28 mouse cellular contexts compared by ENCODE assay signal in genomic region chr10:79675346-79676035, GRCm38 (mm10). TPM values are rescaled to one million over a fixed set of nuclear protein-coding genes. Genes with fewer than 3 reads are reported as not detected.
DNase-seq lines count a peak whose midpoint lies in the region; ATAC-seq and TF ChIP-seq lines count a peak whose summit lies in the region.
"Had no signal": no experiment of that assay in that cellular context is flagged by ENCODE, and none has a peak within 500 bp of the region (broad histone marks: within the 10 kb centered on the region; RNA-seq: fewer than 3 reads in every experiment).

No protein-coding gene starts in this region.

- H3K4me1 ChIP-seq in heart, postnatal 0 days (ENCODE audit: control insufficient read depth, insufficient read depth), result 0 out of 2 replicates have a peak, but pooled peaks cover 2% of the 10 kb centered on the region
- H3K4me1 ChIP-seq in E14TG2a.4 (replicated peaks; ENCODE audit: low read depth, low read length) (peaks cover 77% of the 10 kb centered on the region), ES-E14 (ENCODE audit: control insufficient read depth in 2 of 2, insufficient read depth in 2 of 2, low read length in 2 of 2, poor library complexity in 1 of 2) (peaks cover 8 to 30% of the 10 kb centered on the region in 2 experiments; a peak in 3 of 4 replicates)

- H3K9me3 ChIP-seq in heart, postnatal 0 days (replicated peaks; ENCODE audit: control insufficient read depth, low read length), result no peaks in the 10 kb centered on the region
- H3K9me3 ChIP-seq in E14TG2a.4 (ENCODE audit: low read length), result no peaks in the 10 kb centered on the region
- no peaks in the 10 kb centered on the region for H3K9me3 ChIP-seq in ES-E14 (ENCODE audit: control insufficient read depth, insufficient read depth, low read depth, low read length)
- H3K9me3 ChIP-seq: hindbrain, embryonic 12.5 days; neural tube, embryonic 12.5 days had no signal

- H3K4me2 ChIP-seq in heart, postnatal 0 days (ENCODE audit: low read depth, low read length), result no peak overlapping the region
- H3K4me2 ChIP-seq: hindbrain, embryonic 12.5 days; neural tube, embryonic 12.5 days had no signal

- intact Hi-C loops in heart, postnatal 25 days (cut with DNase I), result no loop called here

- WGBS in heart, postnatal 0 days, result 49% methylated on average over 43 of the region's 44 CpGs

- TF ChIP-seq EP300 in heart, postnatal 0 days (IDR thresholded peaks at IDR 0.05; ENCODE audit: low read depth), result no peak

- H3K27me3 ChIP-seq in heart, postnatal 0 days (ENCODE audit: control insufficient read depth, insufficient read depth, low read length), result no peaks in the 10 kb centered on the region
- H3K27me3 ChIP-seq in E14TG2a.4 (ENCODE audit: insufficient read depth, low read length), result no peaks in the 10 kb centered on the region
- H3K27me3 ChIP-seq: hindbrain, embryonic 12.5 days; neural tube, embryonic 12.5 days had no signal

- TF ChIP-seq CTCF in heart, postnatal 0 days (IDR thresholded peaks at IDR 0.05; ENCODE audit: low read depth), result no peak
- TF ChIP-seq CTCF in E14TG2a.4 (conservative IDR thresholded peaks at IDR 0.05; ENCODE audit: low read length), result no peak

- no peak overlapping the region for H3K9ac ChIP-seq in heart, postnatal 0 days (replicated peaks; ENCODE audit: low read depth, low read length)
- H3K9ac ChIP-seq in ES-E14 (ENCODE audit: insufficient read depth, low read depth, low read length, poor library complexity, severe bottlenecking), result peak overlapping the region; percentile 40
- H3K9ac ChIP-seq: hindbrain, embryonic 12.5 days; neural tube, embryonic 12.5 days had no signal

- in situ Hi-C loops in ES-E14 (cut with MboI; ENCODE audit: low sequenced_read_pairs in 2 of 2, unreplicated experiment in 2 of 2), result no loop called here

- no peak overlapping the region for H3K4me3 ChIP-seq in heart, postnatal 0 days (ENCODE audit: low read depth, low read length)
- H3K4me3 ChIP-seq in E14TG2a.4 (replicated peaks; ENCODE audit: low read length) (peak overlapping the region; percentile 78), ES-E14 (ENCODE audit: insufficient read depth in 1 of 2, low read depth in 1 of 2, low read length in 2 of 2, poor library complexity in 1 of 2, severe bottlenecking in 1 of 2) (peak overlapping the region; percentile 50 to 56; a peak in 3 of 4 replicates)
- H3K4me3 ChIP-seq: erythroblast, embryonic 14.5 days; hindbrain, embryonic 12.5 days; layer of hippocampus, adult 2 months; neural tube, embryonic 12.5 days had no signal

- no peak overlapping the region for H3K27ac ChIP-seq in heart, postnatal 0 days (ENCODE audit: low read depth)
- H3K27ac ChIP-seq in ES-E14 (ENCODE audit: insufficient read depth, low read depth, low read length, poor library complexity, severe bottlenecking), result no peak overlapping the region
- H3K27ac ChIP-seq: hindbrain, embryonic 12.5 days; layer of hippocampus, adult 2 months; neural tube, embryonic 12.5 days had no signal

- H3K36me3 ChIP-seq in heart, postnatal 0 days (replicated peaks; ENCODE audit: control insufficient read depth, insufficient read depth, low read length), result 0 out of 2 replicates have a peak, but pooled peaks cover 6% of the 10 kb centered on the region
- H3K36me3 ChIP-seq in E14TG2a.4 (ENCODE audit: insufficient read depth, low read length) (peaks cover 34% of the 10 kb centered on the region), ES-E14 (ENCODE audit: control insufficient read depth, insufficient read depth, low read length, poor library complexity, severe bottlenecking) (no peaks in the 10 kb centered on the region)

- ATAC-seq in heart, postnatal 0 days (ENCODE audit: insufficient read depth, low read depth), result 0 out of 2 replicates have a peak, but pooled peaks have one; percentile 4
- ATAC-seq: forebrain, embryonic 14.5 days; inflammation-experienced regulatory T-cells, adult 6 months had no signal

- peak; percentile 32 for DNase-seq in embryo, embryonic 10 days (ENCODE audit: low spot score)
- no peak for DNase-seq in embryo, embryonic 9.5 days (ENCODE audit: extremely low spot score)
- DNase-seq in heart, postnatal 0 days (ENCODE audit: low spot score), result no peak
- DNase-seq in heart, postnatal 25 days (ENCODE audit: low spot score), result no peak
- DNase-seq in ES-E14 (ENCODE audit: low read depth, low spot score), result no peak
- no peak for DNase-seq in c-Kit-positive CD71-positive TER-119-positive erythroid progenitor cells, embryonic 14.5 days (ENCODE audit: low spot score)
- DNase-seq in layer of hippocampus, adult 9-11 months, result no peak
- DNase-seq: adrenal gland, postnatal 36 days; B cell, adult 2 months; cerebellum, postnatal 10 days; gastrocnemius, postnatal 14 days; kidney, adult 2 months; kidney, postnatal 10 days; left cerebral cortex, postnatal 4 days; liver; lung, postnatal 14 days; spleen, adult 18-20 months; thymus, postnatal 4 days had no signal

TF ChIP-seq in ES-E14, 5 proteins besides CTCF, POLR2A, EP300 and RAD21:
- no peak for TF ChIP-seq CHD2 (IDR thresholded peaks at IDR 0.05; ENCODE audit: low read depth, low read length)
- TF ChIP-seq ZNF384 (IDR thresholded peaks at IDR 0.05; ENCODE audit: low read depth, low read length), result no peak
- TF ChIP-seq MAFK (IDR thresholded peaks at IDR 0.05; ENCODE audit: insufficient read depth, low read depth, low read length), result no peak
- TF ChIP-seq HCFC1 (IDR thresholded peaks at IDR 0.05; ENCODE audit: borderline replicate concordance, insufficient read depth, low read length), result no peak
- TF ChIP-seq ZC3H11A (IDR thresholded peaks at IDR 0.05; ENCODE audit: borderline replicate concordance, low read depth, low read length), result no peak
TF ChIP-seq in ES-E14: peak in this region for 0.

RNA-seq across cellular contexts. Expression of gene Tpgs1, which starts 6.3 kb away (rescaled TPM):
- total RNA-seq in heart, postnatal 0 days (2014; rRNA removed; ENCODE audit: low replicate concordance), result 19.7 and 28.3 TPM in 2 replicates
- polyA plus RNA-seq in heart, postnatal 0 days (2015; fragmentation: Nextera tagmentation; extraction: Ambion mirVana), result 43.6 and 45.3 TPM in 2 replicates
- total RNA-seq in heart, postnatal 25 days (2021), result 10 to 100 TPM; 18.3 to 19.4 TPM
- total RNA-seq in ES-E14 (2012; rRNA removed), result 29.9 and 46.7 TPM in 2 replicates

RNA-seq across cellular contexts. Expression of gene Cdc34, which starts 6.5 kb away (rescaled TPM):
- total RNA-seq in heart, postnatal 0 days (2014; rRNA removed; ENCODE audit: low replicate concordance), result 162 and 183 TPM in 2 replicates
- polyA plus RNA-seq in heart, postnatal 0 days (2015; fragmentation: Nextera tagmentation; extraction: Ambion mirVana), result 115 and 120 TPM in 2 replicates
- total RNA-seq in heart, postnatal 25 days (2021), result 100 to 1,000 TPM; 183 to 190 TPM
- 491 and 507 TPM in 2 replicates for total RNA-seq in ES-E14 (2012; rRNA removed)

RNA-seq across cellular contexts. Expression of gene Madcam1, which starts 11.1 kb away (rescaled TPM):
- total RNA-seq in heart, postnatal 0 days (2014; rRNA removed; ENCODE audit: low replicate concordance), result not detected in 2 replicates
- polyA plus RNA-seq in heart, postnatal 0 days (2015; fragmentation: Nextera tagmentation; extraction: Ambion mirVana), result 1.3 and 1.4 TPM in 2 replicates
- total RNA-seq in heart, postnatal 25 days (2021), result not detected
- 2.7 and 6.3 TPM in 2 replicates for total RNA-seq in ES-E14 (2012; rRNA removed)
- total RNA-seq: adrenal gland, postnatal 36 days; gastrocnemius, postnatal 14 days; layer of hippocampus, adult 2 months; left cerebral cortex, adult 18-20 months; megakaryocyte, adult 5-6 weeks; monocyte, adult 5-6 weeks had no signal
- polyA plus RNA-seq: erythroblast, embryonic 14.5 days; inflammation-experienced regulatory T-cells, adult 6 months had no signal

RNA-seq across cellular contexts. Expression of gene Gzmm, which starts 13.3 kb away (rescaled TPM):
- total RNA-seq in heart, postnatal 0 days (2014; rRNA removed; ENCODE audit: low replicate concordance), result 2.4 and 2.5 TPM in 2 replicates
- 2.1 and 2.8 TPM in 2 replicates for polyA plus RNA-seq in heart, postnatal 0 days (2015; fragmentation: Nextera tagmentation; extraction: Ambion mirVana)
- total RNA-seq in heart, postnatal 25 days (2021), result 1 to 10 TPM; 6.0 to 7.2 TPM
- total RNA-seq in ES-E14 (2012; rRNA removed), result 2.5 and 4.5 TPM in 2 replicates

RNA-seq across cellular contexts. Expression of gene Bsg, which starts 28.8 kb away (rescaled TPM):
- 1,449 and 1,606 TPM in 2 replicates for total RNA-seq in heart, postnatal 0 days (2014; rRNA removed; ENCODE audit: low replicate concordance)
- 1,256 and 1,260 TPM in 2 replicates for polyA plus RNA-seq in heart, postnatal 0 days (2015; fragmentation: Nextera tagmentation; extraction: Ambion mirVana)
- total RNA-seq in heart, postnatal 25 days (2021), result 1,000 to 10,000 TPM; 1,236 to 1,242 TPM
- total RNA-seq in ES-E14 (2012; rRNA removed), result 858 and 1,196 TPM in 2 replicates
